Mouse (Mus musculus): Measurements from ENCODE around the gene Sec31b. TPM values are rescaled to one million over a fixed set of nuclear protein-coding genes. Genes with fewer than 3 reads are reported as not detected.

Gene Sec31b
- total RNA-seq (2021): 1 to 10 TPM; 3.9 to 4.2 TPM

GRCm38 (mm10) chr19:44545321-44546041, at the start of gene Sec31b:
Sec31b (minus strand) TSS chr19:44545864.
- DNase-seq: peak; percentile 62

- no peak for DNase-seq
Measured at GRCm38 (mm10) chr19:44594180-44594579, 48.5 kb upstream of the Sec31b start.

GRCm38 (mm10) chr19:44591638-44592037, 46.0 kb upstream of the Sec31b start:
- DNase-seq: no peak

- DNase-seq: no peak
Measured at GRCm38 (mm10) chr19:44590992-44591391, 45.3 kb upstream of the Sec31b start.

- no peak for DNase-seq
Measured at GRCm38 (mm10) chr19:44589591-44590223, 44.0 kb upstream of the Sec31b start.

- no peak for DNase-seq
Measured at GRCm38 (mm10) chr19:44588036-44588435, 42.4 kb upstream of the Sec31b start.

- DNase-seq: peak; percentile 97
Measured at GRCm38 (mm10) chr19:44582638-44583309, 37.1 kb upstream of the Sec31b start.

GRCm38 (mm10) chr19:44582103-44582502, 36.4 kb upstream of the Sec31b start:
- DNase-seq: no peak

- no peak for DNase-seq
Measured at GRCm38 (mm10) chr19:44578038-44578437, 32.4 kb upstream of the Sec31b start.

- no peak for DNase-seq
Measured at GRCm38 (mm10) chr19:44576275-44576674, 30.6 kb upstream of the Sec31b start.

- DNase-seq: no peak
Measured at GRCm38 (mm10) chr19:44567763-44568162, 22.1 kb upstream of the Sec31b start.

GRCm38 (mm10) chr19:44564006-44564405, 18.3 kb upstream of the Sec31b start:
- DNase-seq: no peak

- DNase-seq: peak; percentile 96
Measured at GRCm38 (mm10) chr19:44562652-44563206, 17.1 kb upstream of the Sec31b start, which contains the start of gene Hif1an. Hif1an (plus strand) TSS chr19:44562850.

- peak; percentile 98 for DNase-seq
Measured at GRCm38 (mm10) chr19:44554861-44555590, 9.4 kb upstream of the Sec31b start, which contains the start of gene Ndufb8. Ndufb8 (minus strand) TSS chr19:44555440.

GRCm38 (mm10) chr19:44554490-44554860, 8.8 kb upstream of the Sec31b start:
- DNase-seq: no peak

- DNase-seq: no peak
Measured at GRCm38 (mm10) chr19:44553286-44553685, 7.6 kb upstream of the Sec31b start.

- no peak for DNase-seq
Measured at GRCm38 (mm10) chr19:44552731-44553130, 7.1 kb upstream of the Sec31b start, which contains the start of gene Gm20538. Gm20538 (minus strand) TSS chr19:44552831.

GRCm38 (mm10) chr19:44544775-44545174, 889 bp downstream of the Sec31b start:
- DNase-seq: peak; percentile 86

GRCm38 (mm10) chr19:44544372-44544771, 1.3 kb downstream of the Sec31b start:
- no peak for DNase-seq

GRCm38 (mm10) chr19:44542694-44543178, 2.9 kb downstream of the Sec31b start:
- no peak for DNase-seq

GRCm38 (mm10) chr19:44537416-44537815, 8.2 kb downstream of the Sec31b start:
- DNase-seq: no peak

GRCm38 (mm10) chr19:44535376-44535775, 10.3 kb downstream of the Sec31b start:
- DNase-seq: no peak

All from heart, postnatal 4 days (tissue).